Mouse (Mus musculus) lung, embryonic 15.5 days (tissue): Measurements from ENCODE around the gene Krt16. TPM values are rescaled to one million over a fixed set of nuclear protein-coding genes. Genes with fewer than 3 reads are reported as not detected.

ENCODE experiments used
- polyA plus RNA-seq: library from polyadenylated mRNA; unstranded; fragments of >200 nt; fragmentation: Nextera tagmentation; extraction: Ambion mirVana; gene quantifications from 2 replicates; pipeline ENCODE4 v1.2.1, GENCODE M21; 2015

The Krt16 gene
- polyA plus RNA-seq, 1 experiment from 2014 or later = not detected

Other genes starting within 250 kb of the Krt16 start
- gene Krt33a, start 232.7 kb downstream of the Krt16 start, polyA plus RNA-seq = not detected in 2 replicates
- not detected in 2 replicates for gene Krt33b, start 219.0 kb downstream of the Krt16 start, polyA plus RNA-seq
- gene Krt34, start 207.3 kb downstream of the Krt16 start, polyA plus RNA-seq = 0.34 TPM in 1 of 2 replicates, not detected in the other
- 0.10 TPM in 1 of 2 replicates, not detected in the other for gene Krt31, start 198.4 kb downstream of the Krt16 start, polyA plus RNA-seq
- not detected in 2 replicates for gene Krt32, start 160.7 kb downstream of the Krt16 start, polyA plus RNA-seq
- not detected in 2 replicates for gene Krt35, start 152.7 kb downstream of the Krt16 start, polyA plus RNA-seq
- 0.13 and 0.20 TPM in 2 replicates for gene Krt36, start 143.3 kb downstream of the Krt16 start, polyA plus RNA-seq
- 4.0 and 7.4 TPM in 2 replicates for gene Krt13, start 127.3 kb downstream of the Krt16 start, polyA plus RNA-seq
- 49.1 and 59.3 TPM in 2 replicates for gene Krt15, start 113.0 kb downstream of the Krt16 start, polyA plus RNA-seq
- gene Krt19, start 100.2 kb downstream of the Krt16 start, polyA plus RNA-seq = 253 and 264 TPM in 2 replicates
- gene Krt9, start 55.7 kb downstream of the Krt16 start, polyA plus RNA-seq = not detected in 2 replicates
- gene Krt14, start 41.4 kb downstream of the Krt16 start, polyA plus RNA-seq = 1.2 and 2.6 TPM in 2 replicates
- 7.5 and 18.2 TPM in 2 replicates for gene Krt17, start 12.1 kb upstream of the Krt16 start, polyA plus RNA-seq
- not detected in 2 replicates for gene Krt42, start 21.0 kb upstream of the Krt16 start, polyA plus RNA-seq
- gene Eif1, start 71.0 kb upstream of the Krt16 start, polyA plus RNA-seq = 1,642 and 1,646 TPM in 2 replicates
- gene Gast, start 85.5 kb upstream of the Krt16 start, polyA plus RNA-seq = not detected in 2 replicates
- 19.8 and 20.7 TPM in 2 replicates for gene Hap1, start 107.2 kb upstream of the Krt16 start, polyA plus RNA-seq
- gene Jup, start 148.9 kb upstream of the Krt16 start, polyA plus RNA-seq = 122 and 136 TPM in 2 replicates
- gene P3h4, start 165.9 kb upstream of the Krt16 start, polyA plus RNA-seq = 71.5 and 73.4 TPM in 2 replicates
- gene Fkbp10, start 166.8 kb upstream of the Krt16 start, polyA plus RNA-seq = 142 and 143 TPM in 2 replicates
- gene Nt5c3b, start 192.9 kb upstream of the Krt16 start, polyA plus RNA-seq = 129 and 133 TPM in 2 replicates
- gene Klhl10, start 193.0 kb upstream of the Krt16 start, polyA plus RNA-seq = 0.56 and 0.88 TPM in 2 replicates
- gene Klhl11, start 223.8 kb upstream of the Krt16 start, polyA plus RNA-seq = 8.6 and 9.3 TPM in 2 replicates